Mouse (Mus musculus) ovary, postnatal 10 days (tissue): ENCODE data around the gene Tbc1d9.

Source experiments
- DNase-seq: peaks from one replicate; pipeline ENCODE4 v3.0.0; 2022; ENCODE audit warnings: low spot score

The Tbc1d9 gene

DNA sequence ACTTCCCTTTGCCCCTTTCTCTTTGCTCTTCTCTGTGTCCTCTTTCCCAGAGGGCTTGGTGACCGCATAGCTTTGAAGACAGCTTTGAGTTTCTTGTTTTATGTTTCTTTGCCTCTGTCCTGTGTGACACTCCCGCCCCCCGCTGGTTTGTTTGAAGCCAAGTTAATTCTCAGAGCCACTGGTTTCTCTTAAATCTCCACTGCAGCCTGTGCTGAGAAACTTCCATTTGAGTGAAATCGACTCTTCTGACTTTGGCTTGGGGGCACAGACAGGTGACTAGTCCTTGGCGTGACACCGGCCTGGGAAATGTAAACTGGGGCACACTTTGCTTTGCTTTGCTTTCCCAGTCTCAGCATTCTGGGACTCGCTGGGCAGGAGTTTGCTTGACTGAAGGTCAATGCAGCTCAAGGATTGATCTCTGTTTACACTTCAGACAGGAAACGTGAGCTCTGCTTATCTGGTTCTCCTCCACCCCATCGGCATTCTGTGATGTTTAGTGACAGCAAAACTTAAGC is 13.1 kb downstream of the Tbc1d9 start:
- no peak for DNase-seq

DNA sequence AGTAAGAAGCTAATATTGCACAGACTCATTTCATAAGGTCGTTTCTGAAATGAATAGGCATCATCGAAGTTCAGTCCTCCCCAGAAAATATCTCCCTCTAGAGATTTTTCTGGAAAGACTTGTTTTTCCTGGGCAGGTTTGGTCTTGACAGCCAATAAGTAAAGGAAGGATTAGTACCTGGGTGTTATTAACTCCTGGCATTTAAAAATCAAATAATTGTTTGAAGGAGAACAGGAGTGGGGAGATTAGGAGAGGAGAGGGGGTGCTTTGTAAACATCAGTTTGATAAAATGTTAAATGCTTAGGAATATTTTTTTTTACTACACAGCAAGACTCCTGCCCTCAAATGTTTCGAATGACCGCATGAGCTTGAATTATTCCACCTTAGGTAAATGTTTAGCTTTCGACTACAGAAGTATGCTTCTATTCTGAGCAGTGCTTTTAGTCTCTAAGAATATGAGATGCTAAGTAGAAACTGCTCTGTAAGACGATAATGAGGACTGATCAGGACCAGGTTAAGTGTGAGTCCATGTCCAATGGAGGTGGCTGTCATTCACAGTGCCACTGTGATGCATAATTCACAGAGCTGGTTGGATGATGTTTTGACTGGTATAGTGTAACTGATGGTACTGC is 16.8 kb downstream of the Tbc1d9 start:
- DNase-seq: no peak

DNA sequence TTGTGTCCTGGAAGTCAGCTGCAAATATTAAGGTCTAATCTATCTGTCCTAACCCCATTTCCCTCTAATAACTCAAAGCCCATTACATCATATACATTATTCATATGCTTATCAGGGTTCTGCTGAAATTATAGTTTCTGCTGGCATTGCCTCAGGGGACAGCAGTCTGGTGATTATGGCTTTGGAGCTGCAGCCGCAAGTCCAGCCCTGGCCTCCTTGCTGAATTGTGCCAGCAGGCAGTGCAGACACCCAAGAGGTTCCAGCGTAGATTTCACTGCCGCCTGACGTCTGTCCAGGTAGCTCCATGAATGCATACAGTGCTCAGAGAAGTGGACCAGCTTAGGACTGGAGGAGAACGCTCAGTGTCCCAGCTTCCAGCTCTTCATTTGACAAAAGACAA is 17.6 kb downstream of the Tbc1d9 start:
- DNase-seq: no peak

DNA sequence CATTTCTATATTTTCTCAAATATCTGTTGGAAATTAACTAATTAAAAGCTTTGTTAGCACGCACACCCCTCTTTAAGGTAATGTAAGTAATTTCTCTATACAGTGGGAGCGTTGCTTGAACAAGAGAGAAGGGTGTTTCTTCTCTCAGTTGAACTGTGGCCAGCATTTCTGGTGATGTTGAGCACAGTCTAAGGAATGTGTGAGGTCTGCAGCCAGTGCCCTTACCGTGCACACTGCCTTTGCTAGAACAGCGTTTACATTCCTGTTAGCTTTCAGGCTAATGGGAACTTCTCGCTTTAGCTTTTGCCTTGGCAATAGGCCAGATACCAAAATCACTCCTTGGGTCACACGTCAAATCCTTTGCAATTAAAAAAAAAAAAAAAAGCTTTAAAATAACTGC is 21.2 kb downstream of the Tbc1d9 start:
- no peak for DNase-seq

DNA sequence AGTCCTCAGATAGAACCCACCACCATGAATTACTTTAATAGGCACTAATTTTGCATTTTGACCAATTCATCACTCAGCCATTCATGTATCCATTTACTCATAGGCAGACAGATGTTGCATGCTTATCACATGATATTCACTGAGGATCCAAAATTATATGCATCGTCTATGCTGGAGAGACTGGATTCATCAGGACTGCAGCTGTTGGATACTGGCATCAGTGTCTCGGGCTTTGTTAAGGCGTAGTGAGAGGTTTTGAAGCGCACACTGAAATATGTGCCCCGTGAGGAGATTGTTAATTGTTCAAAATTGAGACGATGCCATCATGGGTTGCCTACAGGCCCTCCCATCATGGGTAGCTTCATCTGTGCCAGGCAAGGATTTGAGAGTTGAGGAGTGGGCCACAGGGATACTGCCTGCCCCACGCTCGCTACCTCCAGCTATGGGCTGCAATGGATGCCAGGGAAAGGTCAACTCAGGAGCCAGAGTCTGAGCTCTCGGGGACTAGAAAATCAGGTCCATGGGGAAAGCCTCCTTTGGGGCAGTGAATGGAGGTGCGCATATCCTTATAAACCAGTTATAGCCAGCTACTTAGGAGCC is 22.3 kb downstream of the Tbc1d9 start:
- no peak for DNase-seq

DNA sequence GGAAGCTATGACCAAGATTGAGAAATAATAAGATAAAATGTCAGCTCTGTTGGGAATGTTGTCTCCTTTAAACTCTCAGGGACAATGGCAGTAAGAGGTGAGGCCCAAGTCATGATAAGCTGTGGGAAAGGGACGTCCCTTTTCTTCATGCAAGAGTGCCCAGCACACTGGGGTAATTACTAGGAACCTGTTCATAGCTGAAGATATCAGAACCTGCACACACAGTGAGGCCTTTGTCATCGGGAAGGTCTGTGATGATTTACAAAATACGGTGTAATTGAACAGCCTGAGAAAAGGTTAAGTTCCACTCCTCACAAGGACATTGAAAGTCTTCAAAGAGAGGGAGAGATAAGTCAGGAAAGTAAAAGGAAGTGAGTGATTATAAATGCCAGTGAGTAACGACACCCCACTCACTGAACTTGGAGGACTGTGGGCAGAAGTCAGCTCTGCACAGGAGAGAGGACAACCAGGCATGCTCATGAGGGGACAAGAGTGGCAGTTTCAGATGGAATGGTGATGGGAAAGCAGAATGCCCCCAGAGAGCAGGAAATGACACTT is 24.5 kb downstream of the Tbc1d9 start:
- no peak for DNase-seq

DNA sequence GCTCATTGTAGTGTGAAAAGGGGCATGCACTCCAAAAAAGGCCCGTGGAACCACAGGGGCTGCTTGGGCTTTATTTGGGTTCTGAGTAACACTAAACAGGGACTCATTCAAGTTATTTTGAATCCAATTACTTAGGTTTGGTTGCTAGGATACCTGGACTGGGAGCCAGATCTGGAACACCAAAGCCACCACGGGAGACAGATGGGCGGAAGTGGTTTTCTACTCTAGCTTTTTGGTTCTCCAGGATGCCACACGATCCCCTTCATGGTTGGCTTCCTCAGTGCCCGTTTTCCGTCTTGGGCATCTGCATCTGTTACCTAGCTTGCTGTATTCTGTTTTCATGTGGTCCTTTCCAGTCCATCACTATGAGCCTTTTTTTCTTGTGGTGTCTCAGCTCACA is 30.9 kb downstream of the Tbc1d9 start:
- DNase-seq: no peak

DNA sequence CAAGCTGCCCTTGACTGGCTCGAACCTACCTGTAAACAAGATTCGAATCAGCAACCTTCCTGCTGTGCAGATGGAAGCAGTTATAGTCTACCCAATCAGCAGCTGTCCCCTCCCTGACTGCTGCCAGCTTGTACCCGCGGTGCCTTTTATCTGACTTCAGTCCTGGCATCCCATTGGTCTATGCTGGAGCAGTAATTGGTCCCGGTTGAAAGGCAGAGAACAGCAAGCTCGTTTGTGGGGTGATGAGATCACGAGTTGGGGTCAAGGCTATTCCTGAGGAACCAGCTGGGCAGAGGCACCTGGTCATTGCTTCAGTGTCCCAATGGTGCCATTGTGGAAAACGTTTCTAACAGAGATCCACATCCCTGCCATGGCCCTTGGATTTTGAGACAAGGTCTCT is 34.6 kb downstream of the Tbc1d9 start:
- DNase-seq: no peak

DNA sequence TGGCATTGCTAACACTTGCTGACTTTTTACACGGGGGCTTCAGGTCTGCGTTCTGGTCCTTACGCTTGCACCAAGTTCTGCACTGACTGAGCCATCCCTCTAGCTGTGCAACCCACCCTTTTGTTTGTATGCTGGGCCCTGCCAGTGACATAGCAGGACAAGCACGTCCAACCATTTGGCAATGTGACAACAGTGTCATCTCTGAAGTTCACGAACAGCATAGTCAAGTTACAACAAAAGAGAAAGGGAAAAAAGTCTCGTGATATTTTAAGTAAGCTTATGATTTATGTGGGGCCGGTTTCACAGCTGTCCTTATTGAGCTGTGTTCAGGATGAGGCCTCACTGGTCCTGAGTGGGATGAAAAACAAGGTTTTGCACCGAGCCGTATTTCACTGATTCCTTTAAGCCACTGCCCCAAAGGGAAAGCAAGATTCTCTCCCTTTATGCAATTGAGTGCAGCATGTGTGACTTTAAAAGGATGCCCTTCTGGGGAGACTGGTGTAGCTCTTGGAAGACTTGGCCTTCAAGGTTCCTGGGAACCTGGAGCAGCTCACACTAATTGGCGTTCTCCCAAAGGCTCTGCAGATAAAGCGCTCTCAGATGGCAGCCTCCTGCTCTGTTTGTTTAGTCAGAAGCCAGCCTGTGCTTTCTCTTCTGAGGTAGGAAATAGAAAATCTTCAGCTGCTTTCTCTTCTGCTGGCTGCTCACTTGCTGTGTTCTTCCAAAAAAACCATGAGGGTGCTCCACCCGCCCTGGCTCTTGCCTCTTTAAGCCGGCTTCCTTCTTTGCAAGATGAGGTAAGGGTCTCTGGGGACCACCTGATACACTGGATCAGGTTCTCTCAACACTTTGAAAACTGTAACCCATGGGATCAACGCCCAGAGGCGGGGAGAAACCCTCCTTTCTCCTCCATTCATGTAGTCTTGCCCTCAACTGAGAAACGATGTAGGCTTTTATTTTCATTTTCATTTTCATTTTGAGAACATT is 35.3 kb downstream of the Tbc1d9 start:
- no peak for DNase-seq

DNA sequence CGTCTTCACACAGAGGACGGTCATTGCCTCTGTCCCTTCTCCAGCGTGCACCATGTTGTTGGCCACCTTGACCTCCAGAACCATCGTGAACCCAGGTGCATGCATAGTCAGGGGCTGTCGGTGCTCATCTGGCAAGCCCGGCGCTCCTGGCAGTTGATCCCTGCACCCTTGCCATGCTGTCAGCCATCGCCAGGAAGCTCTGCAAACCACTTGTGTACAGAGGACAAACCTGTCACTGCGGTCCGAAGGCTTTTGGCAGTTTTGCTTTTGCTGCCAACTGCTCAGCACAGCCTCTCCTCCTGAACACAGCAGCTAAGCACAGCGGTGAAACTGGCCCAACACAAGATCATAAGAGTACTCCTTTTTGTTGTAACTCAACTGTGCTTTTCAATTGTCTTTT is 37.8 kb downstream of the Tbc1d9 start:
- no peak for DNase-seq

DNA sequence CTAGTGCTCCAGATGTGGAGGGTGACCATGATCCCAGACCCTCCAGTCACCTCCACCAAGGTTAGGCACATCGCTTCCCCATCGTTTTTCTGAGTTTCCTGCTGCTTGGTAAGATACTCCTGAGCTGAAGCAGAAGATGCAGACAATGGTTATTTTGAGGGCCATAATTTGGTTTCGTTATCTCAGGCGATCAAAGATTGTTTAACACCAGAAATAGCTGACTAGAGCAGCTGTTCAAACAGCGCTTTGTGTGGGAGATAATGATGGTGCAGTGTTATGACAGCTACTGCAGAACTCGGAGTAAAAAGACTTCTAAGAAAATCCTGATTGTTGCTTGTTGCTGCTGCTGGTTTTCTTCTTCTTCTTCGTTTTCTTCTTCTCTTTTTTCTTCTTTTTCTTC is 40.8 kb downstream of the Tbc1d9 start:
- DNase-seq: no peak

DNA sequence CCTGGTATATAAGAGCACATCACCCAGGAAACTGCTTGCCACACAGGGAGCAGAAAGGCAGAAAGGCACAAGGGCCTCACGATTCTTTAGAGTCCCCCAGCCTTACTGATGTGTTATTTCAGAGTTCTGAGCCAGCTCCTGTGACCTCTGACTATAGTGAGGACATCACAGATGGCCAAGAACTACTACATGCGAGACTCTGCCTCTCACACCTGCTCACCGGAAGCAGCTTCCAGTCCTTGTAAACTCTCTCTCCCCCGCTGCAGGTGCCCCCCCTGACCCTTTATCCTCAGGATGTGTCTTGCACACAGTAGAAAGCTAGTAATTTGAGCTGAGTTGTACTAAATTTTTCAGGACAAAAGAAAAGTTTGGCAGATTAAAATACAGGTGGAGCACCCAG is 44.4 kb downstream of the Tbc1d9 start:
- no peak for DNase-seq

DNA sequence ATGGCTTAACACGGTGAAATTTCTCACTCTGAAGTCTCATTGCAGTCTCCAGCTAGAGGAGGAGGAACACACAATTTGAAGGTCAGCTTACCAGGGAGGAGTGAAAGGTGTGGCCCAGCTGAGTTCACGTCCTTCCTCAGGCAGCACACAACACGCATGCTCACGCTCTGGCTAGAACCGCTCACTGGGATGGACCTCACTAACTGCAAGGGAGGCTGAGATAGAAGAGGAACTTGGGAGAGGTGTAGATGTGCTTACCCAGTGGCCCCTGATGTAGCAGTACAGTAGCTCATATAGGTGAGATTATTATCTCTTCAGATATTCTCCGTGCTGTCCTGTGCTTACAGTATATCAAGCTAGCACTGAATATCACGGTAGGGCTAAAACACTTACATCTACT is 45.5 kb downstream of the Tbc1d9 start:
- DNase-seq: no peak

DNA sequence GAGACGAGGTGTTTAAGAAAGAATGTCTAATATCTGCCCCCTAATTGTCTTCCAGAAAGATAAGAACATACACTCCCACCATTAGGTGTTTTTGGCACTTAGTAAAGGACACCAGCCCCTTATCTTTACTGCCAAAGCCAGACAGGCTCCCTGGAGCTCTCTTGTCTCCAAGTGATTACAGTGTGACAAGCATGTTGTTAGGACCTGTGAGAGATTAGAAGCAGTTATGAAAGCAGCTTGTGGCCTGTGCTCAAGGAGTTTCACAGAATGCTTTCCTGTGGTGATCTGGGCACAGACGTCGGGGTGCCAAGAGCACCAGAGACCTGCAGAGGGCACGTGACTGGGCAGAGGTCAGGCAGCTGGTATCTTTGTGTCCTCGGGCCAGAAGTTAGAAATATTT is 49.9 kb downstream of the Tbc1d9 start:
- DNase-seq: no peak

DNA sequence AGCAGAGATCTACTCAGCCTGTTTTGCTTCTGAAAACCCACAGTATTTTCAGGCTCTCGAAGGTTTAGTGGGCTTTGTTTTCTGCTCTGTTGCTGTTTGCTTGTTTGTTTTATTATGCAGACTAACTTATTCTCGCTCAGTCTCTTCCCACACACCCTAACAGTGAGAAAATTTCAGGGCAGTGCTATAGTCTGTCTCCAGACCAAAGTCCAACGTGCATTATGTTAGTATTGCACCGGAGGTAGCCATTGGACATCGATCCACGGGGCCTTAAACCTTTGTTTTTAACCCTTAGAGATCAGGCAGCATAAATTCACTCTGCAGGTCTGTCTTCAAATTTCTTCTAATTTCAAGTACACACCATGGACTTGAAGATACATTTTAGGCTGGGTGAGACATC is 51.4 kb downstream of the Tbc1d9 start:
- DNase-seq: no peak

DNA sequence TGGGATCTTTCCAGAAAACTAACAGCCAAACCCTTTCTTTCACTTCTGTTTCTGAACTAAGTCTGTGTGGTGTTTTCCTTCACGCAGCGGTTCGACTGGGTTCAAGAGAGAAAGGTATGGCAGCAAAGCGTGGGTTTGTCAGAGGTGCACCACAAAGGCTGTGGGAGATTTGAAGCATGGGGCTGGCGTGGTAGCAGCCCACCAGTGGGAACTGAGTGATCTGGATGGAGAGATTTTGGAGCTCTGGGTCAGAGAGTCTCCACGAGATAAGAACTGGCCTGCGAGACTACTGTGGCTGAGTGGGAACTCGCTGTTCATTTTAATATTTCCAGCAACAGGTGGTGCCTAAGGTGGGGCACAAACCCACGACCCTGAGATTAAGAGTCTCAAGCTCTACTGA is 52.0 kb downstream of the Tbc1d9 start:
- no peak for DNase-seq

DNA sequence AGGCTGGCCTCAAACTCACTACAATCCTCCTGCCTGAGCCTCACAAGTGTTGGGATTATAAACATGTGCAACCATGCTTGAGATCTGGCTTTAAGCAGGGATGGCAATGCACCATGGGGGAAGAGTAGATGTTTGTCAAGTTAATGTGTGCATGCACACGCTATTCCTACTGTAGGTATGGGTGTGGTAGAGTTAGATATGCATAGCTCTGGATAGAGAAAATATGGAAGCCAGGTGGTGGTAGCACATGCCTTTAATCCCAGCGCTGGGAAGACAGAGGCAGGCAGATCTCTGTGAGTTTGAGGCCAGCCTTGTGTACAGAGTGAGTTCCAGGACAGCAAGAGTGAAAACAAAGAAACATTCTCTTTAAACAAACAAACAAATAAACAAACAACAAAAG is 52.7 kb downstream of the Tbc1d9 start:
- no peak for DNase-seq

DNA sequence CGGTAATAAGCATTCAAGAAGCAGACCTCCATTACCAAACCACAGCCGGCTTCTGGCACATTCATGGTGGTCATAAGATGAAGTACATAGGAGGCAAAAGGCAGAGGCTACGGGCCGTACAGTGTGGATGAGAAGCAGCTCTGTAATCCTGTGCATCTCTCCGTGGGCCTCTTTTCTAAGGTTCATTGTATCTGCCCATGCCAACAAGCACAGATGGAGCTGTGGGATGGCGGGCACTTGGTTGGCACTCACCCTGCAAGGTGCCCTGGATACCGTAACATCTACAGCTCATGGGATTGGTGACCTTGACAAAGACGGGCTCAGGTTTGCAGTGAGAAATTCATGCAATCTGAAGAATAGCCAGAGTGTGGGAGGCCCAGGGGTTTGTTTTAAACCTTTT is 54.2 kb downstream of the Tbc1d9 start:
- DNase-seq: no peak

DNA sequence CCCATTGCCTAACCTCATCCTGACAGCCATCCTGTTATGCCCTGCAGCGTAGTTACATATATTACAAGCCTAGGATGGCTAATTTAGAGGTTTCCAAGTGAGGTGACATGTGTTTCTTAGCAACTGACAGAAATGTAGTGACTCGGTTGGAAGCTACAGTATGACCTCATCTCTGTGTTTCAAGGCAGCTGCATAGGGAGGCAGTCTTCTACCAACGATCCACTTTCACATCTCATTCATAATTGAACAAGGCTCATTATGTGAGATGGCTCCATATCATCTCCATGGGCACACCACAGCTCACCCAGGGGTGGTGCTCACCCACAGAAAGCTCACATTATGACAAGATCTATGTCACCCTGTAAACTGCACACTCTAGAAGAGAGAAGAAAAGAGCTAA is 55.6 kb downstream of the Tbc1d9 start:
- DNase-seq: no peak

DNA sequence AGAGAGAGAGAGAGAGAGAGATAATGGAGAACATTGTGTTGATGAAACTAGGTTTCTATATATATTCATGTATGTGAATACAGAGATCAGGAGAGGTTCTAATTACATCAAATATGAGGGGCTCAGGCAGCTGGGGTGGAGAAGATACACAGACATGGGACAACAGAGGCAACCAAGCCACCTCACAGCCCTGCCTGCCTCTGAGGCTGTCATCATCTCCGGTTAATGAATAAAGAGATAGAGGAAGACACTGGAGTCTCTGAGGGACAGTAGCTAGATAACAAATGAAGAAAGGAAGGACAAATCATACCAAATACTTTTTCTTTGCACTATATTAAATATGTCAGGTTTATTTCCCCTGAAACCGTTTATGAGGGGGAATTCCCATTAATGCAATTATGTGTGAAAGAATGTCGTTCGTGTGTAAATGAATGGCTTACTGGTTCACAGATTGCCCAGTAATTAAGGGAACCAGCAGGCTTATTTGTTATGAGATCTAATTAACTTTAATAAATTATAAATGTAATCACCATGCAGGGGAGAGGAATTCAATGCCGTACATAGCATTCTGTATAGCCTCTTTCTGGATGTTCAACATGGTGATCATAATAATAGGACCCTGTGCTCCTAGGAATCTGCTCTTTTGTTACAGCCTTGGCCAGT is 59.7 kb downstream of the Tbc1d9 start:
- DNase-seq: no peak

DNA sequence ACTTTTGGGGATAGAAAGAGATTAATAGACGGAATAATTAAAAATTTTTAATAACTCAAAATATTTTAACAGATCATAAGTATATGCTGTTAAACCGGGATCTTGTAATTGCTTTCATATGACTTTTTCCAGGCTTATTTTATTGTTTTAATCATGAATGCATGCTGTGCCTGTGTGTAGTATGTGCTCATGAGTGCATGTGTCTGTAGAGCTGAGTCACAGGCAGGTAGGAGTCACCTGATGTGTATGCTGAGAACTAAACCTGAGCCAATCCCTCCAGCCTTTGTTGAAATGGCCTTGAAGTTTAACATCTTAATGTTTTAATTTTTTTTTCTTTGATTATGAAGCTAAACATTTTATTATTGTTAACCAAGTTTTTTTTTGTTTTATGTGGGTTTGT is 60.4 kb downstream of the Tbc1d9 start:
- no peak for DNase-seq

DNA sequence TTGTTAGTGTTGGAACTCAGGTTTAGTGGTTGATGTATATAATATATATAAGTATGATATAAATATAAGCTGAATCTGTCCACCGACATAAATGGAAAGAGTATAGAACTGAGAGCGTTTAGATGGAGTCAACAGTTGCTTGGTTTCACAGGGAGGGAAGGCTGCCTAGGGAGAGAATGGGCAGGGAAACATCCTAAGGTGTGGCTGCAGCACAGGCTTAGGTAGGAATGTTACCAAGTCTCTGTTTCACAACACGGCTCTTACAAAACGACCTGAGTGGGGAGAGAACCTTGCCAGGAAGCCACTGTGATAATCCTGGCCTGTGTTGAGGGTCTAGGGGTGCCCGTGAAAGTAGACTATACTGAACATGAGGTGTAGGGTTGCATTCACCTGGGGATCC is 62.2 kb downstream of the Tbc1d9 start:
- DNase-seq: no peak
